Mouse (Mus musculus): ENCODE measurements at regions not wholly inside any gene's neighbourhood (a gene's known extent, or its start where the extent isn't known, plus 50 kb on each side); places are given as distances from the start of the nearest gene placed in this dataset.

GRCm38 (mm10) chr3:78077822-78078221 is 1208.5 kb downstream of the Rapgef2 start:
- intact Hi-C loops (cut with DNase I) = no loop called here
- no peak for DNase-seq (ENCODE audit: low spot score in 2 of 2)

- intact Hi-C loops (cut with DNase I) = no loop called here
- DNase-seq (ENCODE audit: low spot score in 2 of 2) = peak in 1 of 2 experiments; percentile 40
Observed at GRCm38 (mm10) chr3:78077275-78077674, 1209.0 kb downstream of the Rapgef2 start.

GRCm38 (mm10) chr3:78073040-78073439 is 1213.3 kb downstream of the Rapgef2 start:
- DNase-seq (ENCODE audit: low spot score in 2 of 2) = no peak
- intact Hi-C loops (cut with DNase I) = no loop called here

- intact Hi-C loops (cut with DNase I) = no loop called here
- no peak for DNase-seq (ENCODE audit: low spot score in 2 of 2)
Observed at GRCm38 (mm10) chr3:78067113-78067639, 1219.1 kb downstream of the Rapgef2 start.

GRCm38 (mm10) chr3:78066336-78066735 is 1220.0 kb downstream of the Rapgef2 start:
- no peak for DNase-seq (ENCODE audit: low spot score in 2 of 2)
- intact Hi-C loops (cut with DNase I) = no loop called here

- no peak for DNase-seq (ENCODE audit: low spot score in 2 of 2)
- intact Hi-C loops (cut with DNase I) = no loop called here
Observed at GRCm38 (mm10) chr3:78062549-78062948, 1223.8 kb downstream of the Rapgef2 start.

GRCm38 (mm10) chr3:78059826-78060591 is 1226.3 kb downstream of the Rapgef2 start:
- DNase-seq (ENCODE audit: low spot score in 2 of 2) = peak; percentile 24 to 52

More at GRCm38 (mm10) chr3:78059826-78060591, 1226.3 kb downstream of the Rapgef2 start:
- intact Hi-C loops (cut with DNase I) = no loop called here
